Mouse (Mus musculus) intestine, postnatal 0 days (tissue): Measurements from ENCODE around the gene Ksr2. TPM values are rescaled to one million over a fixed set of nuclear protein-coding genes. Genes with fewer than 3 reads are reported as not detected.

Experiments used
- ATAC-seq: fragments of 200-750 bp; cut with Nextera tagmentation; 2 replicates; pipeline ENCODE4 v1.8.0; 2017; ENCODE audit warnings: mild to moderate bottlenecking, moderate TSS enrichment, moderate library complexity
- H3K27ac ChIP-seq: fragments of 300-500 bp; sonication (generic); 2 replicates; pipeline ENCODE4 v1.5.1; 2014; ENCODE audit warnings: mild to moderate bottlenecking, low read depth, low read length, moderate library complexity
- H3K27me3 ChIP-seq: fragments of 300-500 bp; sonication (generic); replicated peaks from 2 replicates; pipeline ENCODE4 v1.6.1; 2014; ENCODE audit warnings: low read length, mixed read lengths; ENCODE audit not compliant: control insufficient read depth, insufficient read depth
- H3K36me3 ChIP-seq: fragments of 300-500 bp; sonication (generic); 2 replicates; pipeline ENCODE4 v1.6.1; 2014; ENCODE audit warnings: mild to moderate bottlenecking, moderate library complexity; ENCODE audit not compliant: control insufficient read depth, insufficient read depth
- H3K4me1 ChIP-seq: fragments of 300-500 bp; sonication (generic); replicated peaks from 2 replicates; pipeline ENCODE4 v1.6.1; 2014; ENCODE audit warnings: antibody characterized with exemption, low read length, mixed read lengths; ENCODE audit not compliant: control insufficient read depth, insufficient read depth
- H3K4me2 ChIP-seq: fragments of 300-500 bp; sonication (generic); replicated peaks from 2 replicates; pipeline ENCODE4 v1.6.1; 2014; ENCODE audit warnings: low read depth, mild to moderate bottlenecking, moderate library complexity
- H3K4me3 ChIP-seq: fragments of 300-500 bp; sonication (generic); 2 replicates; pipeline ENCODE4 v1.5.1; 2014; ENCODE audit warnings: low read depth, low read length
- H3K9ac ChIP-seq: fragments of 300-500 bp; sonication (generic); 2 replicates; pipeline ENCODE4 v1.6.1; 2014; ENCODE audit warnings: mild to moderate bottlenecking, low read depth, low read length
- H3K9me3 ChIP-seq: fragments of 300-500 bp; sonication (generic); 2 replicates; pipeline ENCODE4 v1.6.1; 2016; ENCODE audit warnings: mixed run types; ENCODE audit not compliant: control insufficient read depth
- CTCF ChIP-seq: sonication (generic); IDR thresholded peaks from 2 replicates; pipeline ENCODE4 v1.5.1; 2016; ENCODE audit warnings: low read depth, mild to moderate bottlenecking, control low read depth, antibody characterized with exemption, moderate library complexity
- WGBS: fragments of 180-500 bp; shearing (Covaris S2); extraction: QIAGEN DNeasy Blood & Tissue Kit; methylation state at CpG from one replicate; pipeline ENCODE4 v1.1.7; 2014; 5-methylcytosine and 5-hydroxymethylcytosine counted together
- polyA plus RNA-seq: library from polyadenylated mRNA; unstranded; fragments of >200 nt; fragmentation: Nextera tagmentation; extraction: Ambion mirVana; gene quantifications from 2 replicates; pipeline ENCODE4 v1.2.1, GENCODE M21; 2015

Ksr2 gene
- polyA plus RNA-seq, 1 experiment from 2014 or later: 0.12 TPM

DNA sequence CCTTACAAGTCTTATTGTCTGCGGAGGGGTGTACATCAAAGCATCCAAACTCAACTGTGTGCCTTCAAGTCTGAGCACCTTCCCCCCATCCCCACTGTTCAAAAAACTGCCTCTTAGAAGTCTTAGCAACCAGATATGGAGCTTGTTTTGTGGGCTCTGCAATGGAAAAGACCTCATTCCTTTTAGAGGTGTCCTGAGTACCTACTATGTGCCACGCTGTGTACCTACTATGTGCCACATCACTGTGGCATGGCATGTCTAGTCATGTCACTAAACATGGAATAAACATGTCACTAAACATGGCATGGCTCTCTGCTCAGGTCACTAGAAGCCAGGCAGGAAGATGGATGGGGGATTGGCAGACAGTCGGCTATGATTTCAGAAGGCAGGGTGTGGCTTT, 268.4 kb downstream of the Ksr2 start:
- no peak overlapping the region for H3K9ac ChIP-seq
- 88% methylated on average over 3 of the region's 3 CpGs for WGBS

DNA sequence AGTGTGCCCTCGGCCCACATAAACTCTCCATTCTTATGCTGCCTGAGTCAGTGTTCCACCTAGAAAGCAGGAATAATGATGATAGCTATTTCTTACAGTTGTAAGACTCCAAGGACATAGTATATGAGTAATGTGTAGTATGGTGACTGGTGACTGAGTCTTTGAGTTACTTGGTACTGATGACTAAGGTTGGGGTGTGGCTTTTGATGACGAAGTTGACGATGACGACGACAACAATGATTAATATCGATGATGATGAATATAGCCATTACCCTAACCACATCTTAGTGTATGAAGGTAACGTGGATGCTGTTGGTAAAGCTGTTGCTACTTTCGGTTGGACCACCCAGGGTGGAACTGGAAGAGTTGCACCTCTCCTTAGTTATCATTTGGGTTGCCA, 270.7 kb downstream of the Ksr2 start:
- no peak for ATAC-seq

More for the DNA sequence above, 268.4 kb downstream of the Ksr2 start:
- H3K4me2 ChIP-seq: no peak overlapping the region
- H3K27ac ChIP-seq: no peak overlapping the region
- H3K9me3 ChIP-seq: no peaks in the 10 kb centered on the region
- ATAC-seq: no peak
- no peaks in the 10 kb centered on the region for H3K4me1 ChIP-seq
- H3K36me3 ChIP-seq: no peaks in the 10 kb centered on the region
- H3K4me3 ChIP-seq: no peak overlapping the region
- no peaks in the 10 kb centered on the region for H3K27me3 ChIP-seq
- no peak for TF ChIP-seq CTCF

DNA sequence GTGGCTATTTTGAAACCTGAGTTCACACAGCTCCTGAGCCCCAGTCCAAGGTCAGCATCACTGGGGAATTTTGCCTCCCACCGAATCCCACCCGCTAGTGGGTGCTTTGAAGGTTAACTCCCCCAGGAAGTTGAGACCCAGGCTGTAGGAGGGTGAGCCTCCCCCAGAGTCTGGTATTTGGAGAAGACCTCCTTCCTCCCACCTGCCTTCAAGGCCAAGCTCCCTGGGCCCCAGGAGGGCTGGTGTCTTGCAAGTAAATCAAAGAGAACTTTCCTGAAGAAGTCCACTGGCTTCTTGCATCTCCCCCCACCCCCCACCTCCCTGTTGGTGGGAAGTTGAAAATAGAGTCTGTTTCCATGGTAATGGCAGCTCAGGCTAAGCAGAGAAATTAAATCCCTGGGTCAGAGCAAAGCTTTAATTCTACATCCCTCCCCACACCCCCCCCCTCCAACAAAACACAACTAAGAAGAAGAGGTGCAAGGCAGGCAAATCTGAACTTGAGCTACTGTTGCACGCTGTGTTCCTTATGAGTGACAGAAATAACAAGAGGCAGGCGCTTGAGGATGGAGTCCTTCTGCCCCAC, 274.1 kb downstream of the Ksr2 start:
- ATAC-seq: no peak
- Histone ChIP-seq H3K36me3 (no peaks in the 10 kb centered on the region), H3K4me3 (no peak overlapping the region), H3K9me3 (no peaks in the 10 kb centered on the region), H3K27me3 (no peaks in the 10 kb centered on the region), H3K9ac (no peak overlapping the region), H3K4me1 (no peaks in the 10 kb centered on the region), H3K27ac (no peak overlapping the region), H3K4me2 (no peak overlapping the region)
- WGBS: 49% methylated on average over 4 of the region's 4 CpGs
- no peak for TF ChIP-seq CTCF

More for the DNA sequence above, 270.7 kb downstream of the Ksr2 start:
- no peaks in the 10 kb centered on the region for H3K27me3 ChIP-seq
- H3K27ac ChIP-seq: no peak overlapping the region
- no peaks in the 10 kb centered on the region for H3K36me3 ChIP-seq
- TF ChIP-seq CTCF: no peak
- no peak overlapping the region for H3K4me3 ChIP-seq
- no peak overlapping the region for H3K9ac ChIP-seq
- H3K4me1 ChIP-seq: no peaks in the 10 kb centered on the region
- H3K4me2 ChIP-seq: no peak overlapping the region
- 91% methylated on average over 8 of the region's 8 CpGs for WGBS
- no peaks in the 10 kb centered on the region for H3K9me3 ChIP-seq

DNA sequence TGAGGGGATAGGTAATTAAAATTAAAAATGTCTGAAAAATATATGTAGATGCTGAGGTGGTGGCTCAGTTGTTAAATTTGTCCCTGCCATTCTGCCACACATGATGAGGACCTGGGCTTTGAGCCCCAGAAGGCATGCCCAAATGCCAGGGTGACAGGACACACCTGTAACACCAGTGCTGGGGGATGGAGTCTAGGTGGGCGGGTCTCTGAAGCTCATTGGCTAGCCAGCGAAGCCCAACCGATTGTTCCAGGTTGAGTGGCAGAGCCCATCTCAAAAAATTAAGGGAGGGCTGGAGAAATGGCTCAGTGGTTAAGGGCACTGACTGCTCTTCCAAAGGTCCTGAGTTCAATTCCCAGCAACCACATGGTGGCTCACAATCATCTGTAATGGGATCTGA, 274.9 kb downstream of the Ksr2 start:
- Histone ChIP-seq H3K9me3 (no peaks in the 10 kb centered on the region), H3K9ac (no peak overlapping the region), H3K4me2 (no peak overlapping the region), H3K4me1 (no peaks in the 10 kb centered on the region), H3K27me3 (no peaks in the 10 kb centered on the region), H3K27ac (no peak overlapping the region), H3K4me3 (no peak overlapping the region), H3K36me3 (no peaks in the 10 kb centered on the region)
- 48% methylated on average over 3 of the region's 3 CpGs for WGBS
- ATAC-seq: no peak
- TF ChIP-seq CTCF: no peak

DNA sequence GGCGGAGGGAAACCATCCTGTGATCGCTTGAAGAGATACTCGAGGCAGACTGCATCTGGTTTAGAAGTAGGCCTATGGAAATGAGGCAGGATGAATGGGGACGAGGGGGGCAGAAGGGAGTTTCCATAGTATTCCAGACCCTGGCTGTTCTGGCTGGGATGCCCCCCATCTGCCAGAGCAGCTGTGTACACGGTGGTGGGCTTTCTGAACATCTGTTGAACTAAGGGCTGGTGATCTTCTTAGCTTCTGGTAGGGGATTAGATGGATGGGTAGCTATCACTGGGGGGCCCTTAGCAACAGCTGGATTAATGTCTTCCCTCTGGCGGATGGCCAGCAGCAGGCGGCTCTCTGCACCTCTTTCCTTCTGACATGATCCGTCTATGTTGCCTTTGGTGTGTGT, 276.0 kb downstream of the Ksr2 start:
- Histone ChIP-seq H3K4me1 (no peaks in the 10 kb centered on the region), H3K4me3 (no peak overlapping the region), H3K4me2 (no peak overlapping the region), H3K36me3 (no peaks in the 10 kb centered on the region), H3K27ac (no peak overlapping the region), H3K9ac (no peak overlapping the region), H3K9me3 (no peaks in the 10 kb centered on the region), H3K27me3 (no peaks in the 10 kb centered on the region)
- TF ChIP-seq CTCF: no peak
- 56% methylated on average over 8 of the region's 8 CpGs for WGBS
- no peak for ATAC-seq

DNA sequence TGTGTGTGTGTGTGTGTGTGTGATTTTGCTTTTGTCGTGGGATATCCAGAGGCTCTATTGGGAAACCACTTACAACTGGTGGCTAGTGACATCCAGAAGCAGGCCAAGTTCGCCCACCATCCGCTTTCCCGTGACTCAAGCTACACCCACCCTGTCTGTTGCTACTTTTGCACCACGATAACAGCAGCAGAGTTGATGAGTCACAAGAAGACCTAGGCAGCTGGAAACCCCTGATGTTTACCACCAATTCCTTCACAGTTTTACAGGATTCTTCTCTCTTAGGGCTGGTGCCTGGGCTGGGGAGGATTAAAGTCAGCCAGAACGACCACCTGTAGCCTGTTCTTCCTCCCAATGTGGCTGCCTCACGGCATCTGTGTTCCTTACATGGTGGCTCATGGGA, 277.5 kb downstream of the Ksr2 start:
- Histone ChIP-seq H3K27me3 (no peaks in the 10 kb centered on the region), H3K4me3 (no peak overlapping the region), H3K4me2 (no peak overlapping the region), H3K36me3 (no peaks in the 10 kb centered on the region), H3K27ac (no peak overlapping the region), H3K9ac (no peak overlapping the region), H3K9me3 (no peaks in the 10 kb centered on the region), H3K4me1 (no peaks in the 10 kb centered on the region)
- TF ChIP-seq CTCF: no peak
- 70% methylated on average over 7 of the region's 7 CpGs for WGBS
- no peak for ATAC-seq

DNA sequence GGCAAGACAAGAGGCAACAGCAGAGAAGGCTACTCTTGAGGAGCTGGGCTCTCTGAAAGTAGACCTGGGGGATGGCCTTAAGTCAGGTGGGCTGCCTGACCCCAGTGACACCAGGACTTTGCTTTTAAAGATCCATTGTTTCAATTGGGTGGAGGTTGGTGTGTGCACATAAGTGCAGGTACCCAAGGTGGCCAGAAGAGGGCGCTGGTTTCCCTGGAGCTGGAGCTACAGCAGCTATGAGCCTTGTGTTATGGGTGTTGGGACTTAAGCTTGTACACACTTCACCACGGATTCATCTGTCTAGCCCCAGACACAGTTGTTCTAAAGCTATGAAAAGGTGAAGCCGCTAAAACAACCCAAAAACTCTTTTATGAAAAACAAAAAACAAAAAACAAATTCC, 279.8 kb downstream of the Ksr2 start:
- no peak overlapping the region for H3K4me2 ChIP-seq
- no peaks in the 10 kb centered on the region for H3K9me3 ChIP-seq
- H3K4me1 ChIP-seq: no peaks in the 10 kb centered on the region
- no peak for ATAC-seq
- no peak overlapping the region for H3K4me3 ChIP-seq
- peak; percentile 45 for TF ChIP-seq CTCF
- H3K27ac ChIP-seq: no peak overlapping the region
- H3K9ac ChIP-seq: no peak overlapping the region
- WGBS: 70% methylated on average over 3 of the region's 3 CpGs
- no peaks in the 10 kb centered on the region for H3K27me3 ChIP-seq
- no peaks in the 10 kb centered on the region for H3K36me3 ChIP-seq
